Mouse (Mus musculus) olfactory bulb, adult 2 months (tissue): ENCODE results near the gene Fcnb. TPM values are rescaled to one million over a fixed set of nuclear protein-coding genes. Genes with fewer than 3 reads are reported as not detected.

Experiments used
- H3K27ac ChIP-seq: fragments of 200-500 bp; 2 replicates; pipeline ENCODE4 v1.5.1; 2012; ENCODE audit warnings: low read depth, low read length; ENCODE audit not compliant: insufficient read depth
- H3K4me1 ChIP-seq: fragments of 200-500 bp; 2 replicates; pipeline ENCODE4 v1.6.1; 2012; ENCODE audit warnings: low read length; ENCODE audit not compliant: control insufficient read depth, insufficient read depth
- H3K4me3 ChIP-seq: fragments of 200-500 bp; 2 replicates; pipeline ENCODE4 v1.5.1; 2012; ENCODE audit warnings: mild to moderate bottlenecking, low read depth, low read length, moderate library complexity; ENCODE audit not compliant: insufficient read depth
- CTCF ChIP-seq: fragments of 200-500 bp; IDR thresholded peaks from 2 replicates; pipeline ENCODE4 v1.5.1; 2012; ENCODE audit warnings: low read depth, mild to moderate bottlenecking, low read length, moderate library complexity; ENCODE audit not compliant: insufficient read depth
- POLR2A ChIP-seq: fragments of 200-500 bp; IDR thresholded peaks from 2 replicates; pipeline ENCODE4 v1.6.1; 2012; ENCODE audit warnings: mild to moderate bottlenecking, low read depth, low read length, moderate library complexity; ENCODE audit not compliant: insufficient read depth
- WGBS: fragments of 180-500 bp; shearing (Covaris S2); methylation state at CpG from one replicate; pipeline ENCODE4 v1.1.7; 2018; 5-methylcytosine and 5-hydroxymethylcytosine counted together
- polyA plus RNA-seq: library from polyadenylated mRNA; stranded (reverse); fragments of >200 nt; gene quantifications from 2 replicates; pipeline ENCODE4 v1.2.4, GENCODE M21; 2012; ENCODE audit warnings: low replicate concordance; ENCODE audit not compliant: missing spikeins, insufficient read depth, insufficient read length

The Fcnb gene
- polyA plus RNA-seq, 1 experiment: not detected

DNA sequence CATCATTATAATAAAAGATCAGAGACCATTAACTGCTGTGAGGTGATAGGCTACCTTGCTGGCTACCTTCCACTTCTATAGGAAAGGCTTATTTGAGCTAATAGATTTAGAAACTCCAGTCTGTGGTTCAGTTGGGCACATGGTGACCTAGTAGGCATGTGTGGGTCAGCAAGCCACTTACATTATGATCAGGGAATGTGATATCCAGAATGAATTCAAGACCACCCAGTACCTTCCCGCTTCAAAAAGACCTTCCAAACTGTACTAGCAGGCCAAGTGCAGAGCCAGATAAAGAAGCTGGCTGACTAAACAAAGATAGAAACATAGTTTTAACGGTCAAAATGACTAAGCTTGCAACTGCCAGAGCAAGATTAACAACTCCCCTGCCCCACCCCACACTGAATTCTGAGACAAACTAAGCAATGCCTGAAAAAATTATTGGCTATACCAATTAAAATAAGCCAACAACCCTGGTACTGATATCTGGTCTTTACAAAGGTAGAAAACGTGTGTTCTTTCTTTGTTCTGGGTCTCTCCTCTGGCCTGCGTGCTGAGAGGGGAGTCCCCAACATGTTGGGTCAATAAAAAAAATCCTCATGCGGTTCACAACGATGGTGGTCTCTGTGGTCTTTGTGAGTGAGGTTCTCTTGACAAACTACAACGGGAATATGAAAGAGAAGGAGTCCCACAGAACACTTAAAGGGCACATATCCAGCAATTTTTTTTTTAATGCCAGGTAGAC lies 20.2 kb downstream of the Fcnb start:
- Histone ChIP-seq H3K4me3 (no peak overlapping the region), H3K27ac (no peak overlapping the region), H3K4me1 (peaks cover 13% of the 10 kb centered on the region)
- TF ChIP-seq CTCF (no peak), POLR2A (no peak)
- 77% methylated on average over 7 of the region's 7 CpGs for WGBS

DNA sequence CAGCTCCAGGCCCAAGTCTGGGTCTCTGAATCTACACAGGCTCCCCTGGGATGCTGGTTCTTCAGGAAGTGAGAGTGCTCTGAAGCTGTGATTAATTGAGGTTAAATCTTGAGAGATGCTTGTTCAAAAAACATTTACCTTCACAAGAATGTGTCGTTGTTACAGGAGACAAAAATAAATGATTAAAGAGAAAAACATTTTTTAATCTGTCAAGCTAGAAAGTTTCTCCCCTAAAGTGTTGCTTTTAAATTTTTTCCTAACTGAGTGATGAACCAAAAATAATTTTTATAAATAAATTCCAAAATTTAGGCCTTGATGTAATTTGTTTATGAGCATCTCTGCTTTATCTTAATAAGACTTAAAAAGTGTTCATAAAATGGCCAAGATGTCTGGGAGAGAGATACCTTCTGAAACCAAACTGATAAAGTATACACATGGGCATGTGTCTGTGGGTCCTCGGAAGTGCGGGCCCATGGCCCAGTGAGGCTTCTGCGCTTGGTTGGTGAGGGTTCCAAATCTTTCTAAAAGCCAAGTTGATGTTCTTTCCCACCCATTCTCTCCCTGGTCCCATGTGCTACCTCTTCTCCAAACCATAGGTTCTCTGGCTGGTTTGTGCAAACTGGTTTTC lies 20.9 kb downstream of the Fcnb start:
- Histone ChIP-seq H3K27ac (no peak overlapping the region), H3K4me3 (no peak overlapping the region), H3K4me1 (peaks cover 8% of the 10 kb centered on the region)
- WGBS: 94% methylated on average over 4 of the region's 4 CpGs
- TF ChIP-seq CTCF (no peak), POLR2A (no peak)

DNA sequence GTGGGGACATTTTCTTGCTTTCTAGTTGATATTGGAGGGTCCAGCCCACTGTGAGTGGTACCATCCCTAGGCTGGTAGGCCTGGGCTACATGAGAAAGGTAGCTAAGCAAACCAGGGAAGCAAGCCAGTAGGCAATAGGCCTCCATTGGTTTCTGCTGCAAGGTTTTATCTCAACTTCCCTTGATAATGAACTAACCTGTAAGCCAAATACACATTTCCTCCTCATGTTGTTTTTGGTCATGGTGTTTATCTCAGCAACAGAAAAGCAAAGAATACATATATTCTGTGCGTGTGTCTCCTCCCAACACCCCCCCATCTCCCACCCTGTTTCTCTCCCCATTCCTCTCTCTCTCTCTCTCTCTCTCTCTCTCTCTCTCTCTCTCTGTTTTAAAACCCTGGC lies 24.8 kb downstream of the Fcnb start:
- H3K27ac ChIP-seq: no peak overlapping the region
- WGBS: 97% methylated on average over 1 of the region's 1 CpGs
- H3K4me3 ChIP-seq: no peak overlapping the region
- no peaks in the 10 kb centered on the region for H3K4me1 ChIP-seq
- TF ChIP-seq POLR2A (no peak), CTCF (no peak)

DNA sequence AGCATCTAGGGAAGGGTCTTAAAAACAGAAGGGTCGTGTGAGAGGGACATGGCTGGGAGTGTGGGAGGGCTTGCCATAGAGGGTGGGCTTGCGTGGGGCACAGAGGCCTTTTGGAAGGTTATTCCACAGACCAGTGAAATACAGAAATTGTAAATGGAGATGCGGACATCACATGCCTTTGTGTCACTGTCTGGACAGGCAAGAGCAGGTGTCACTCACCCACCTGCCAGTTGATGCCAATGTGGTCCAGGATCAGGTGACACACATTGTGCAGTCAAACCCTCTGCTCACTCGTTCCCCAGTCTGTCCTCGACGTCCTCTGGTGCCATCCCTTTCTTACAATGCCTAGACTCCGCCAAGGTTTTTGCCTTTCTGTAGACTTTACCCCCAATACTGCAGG lies 37.6 kb downstream of the Fcnb start:
- no peak overlapping the region for H3K27ac ChIP-seq
- TF ChIP-seq CTCF (no peak), POLR2A (no peak)
- no peak overlapping the region for H3K4me3 ChIP-seq
- no peaks in the 10 kb centered on the region for H3K4me1 ChIP-seq
- 86% methylated on average over 7 of the region's 7 CpGs for WGBS

DNA sequence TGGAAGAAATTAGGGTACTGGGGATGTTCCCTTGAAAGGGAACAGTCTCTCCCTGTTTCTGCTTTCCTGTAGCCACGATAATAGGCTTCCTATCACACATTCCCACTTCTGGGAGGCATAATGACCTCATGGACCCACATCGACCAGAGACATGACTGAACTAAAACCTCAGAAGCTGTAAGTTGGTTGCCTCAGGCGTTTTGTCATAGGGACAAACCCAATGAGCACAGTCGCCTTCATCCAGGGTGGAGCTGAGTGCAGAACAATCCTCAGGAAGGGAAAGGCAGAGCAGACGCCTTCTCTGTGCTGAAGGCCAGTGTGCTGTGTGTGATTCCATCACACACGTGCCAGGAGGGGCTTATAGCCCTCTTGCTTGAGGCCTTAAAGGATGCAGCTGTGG lies 38.4 kb downstream of the Fcnb start:
- H3K4me3 ChIP-seq: no peak overlapping the region
- no peaks in the 10 kb centered on the region for H3K4me1 ChIP-seq
- TF ChIP-seq POLR2A: no peak
- TF ChIP-seq CTCF: no peak
- 85% methylated on average over 6 of the region's 6 CpGs for WGBS
- H3K27ac ChIP-seq: no peak overlapping the region

DNA sequence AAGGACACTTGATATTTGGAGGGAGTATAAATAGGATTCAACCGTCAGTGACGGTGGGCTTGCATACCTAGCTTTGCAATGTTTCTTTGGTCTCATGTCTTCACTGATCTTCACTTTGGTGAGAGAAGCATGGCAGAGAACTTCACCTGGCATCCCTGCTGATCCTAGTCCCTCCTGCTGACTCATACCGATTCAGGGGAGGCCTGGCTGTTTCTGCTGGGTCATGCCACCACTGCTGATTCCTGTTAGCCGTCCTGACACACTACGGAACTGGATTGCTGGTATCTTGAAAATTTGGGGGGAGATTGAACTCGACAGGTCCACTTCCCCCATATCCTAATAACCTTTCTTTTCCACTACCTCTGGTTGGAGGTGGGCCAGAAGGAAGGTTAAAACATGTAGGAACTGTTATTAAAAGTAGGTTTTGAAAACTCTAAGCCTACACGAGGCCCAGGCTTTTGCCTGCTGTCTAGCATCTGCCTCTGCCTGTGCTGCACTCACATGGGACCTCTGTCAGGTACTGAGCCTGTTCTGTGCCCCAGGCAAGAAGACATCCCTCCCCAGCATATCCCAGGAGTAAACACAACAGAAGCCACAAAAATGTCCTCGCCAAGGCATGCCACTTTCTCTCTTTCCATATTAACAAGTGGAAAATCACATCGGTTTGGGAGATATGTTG lies 39.6 kb downstream of the Fcnb start:
- no peak overlapping the region for H3K27ac ChIP-seq
- no peak overlapping the region for H3K4me3 ChIP-seq
- TF ChIP-seq POLR2A (no peak), CTCF (no peak)
- 89% methylated on average over 9 of the region's 9 CpGs for WGBS
- H3K4me1 ChIP-seq: no peaks in the 10 kb centered on the region

DNA sequence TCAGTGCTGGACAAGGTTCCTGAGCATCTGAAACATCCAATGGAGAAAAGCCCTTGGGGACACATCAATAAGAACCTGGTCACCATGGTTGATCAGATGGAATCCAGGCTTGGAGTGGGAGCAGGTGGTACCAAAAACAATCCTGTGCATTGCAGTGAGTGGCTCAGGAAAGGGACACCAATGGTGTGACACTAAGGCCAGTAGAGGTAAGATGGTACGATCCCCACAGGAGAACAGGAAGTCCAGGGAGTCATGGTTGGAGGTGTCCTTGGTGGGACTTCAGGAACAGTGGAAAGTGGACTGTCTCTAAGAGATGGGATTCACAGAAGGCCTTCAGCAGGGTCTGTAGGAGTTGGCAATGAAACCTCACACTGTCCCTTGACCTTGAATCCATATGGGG lies 44.2 kb downstream of the Fcnb start:
- Histone ChIP-seq H3K4me1 (peaks cover 21% of the 10 kb centered on the region), H3K4me3 (no peak overlapping the region), H3K27ac (no peak overlapping the region)
- TF ChIP-seq CTCF: no peak
- TF ChIP-seq POLR2A: no peak
- WGBS: 100% methylated on average over 1 of the region's 1 CpGs

DNA sequence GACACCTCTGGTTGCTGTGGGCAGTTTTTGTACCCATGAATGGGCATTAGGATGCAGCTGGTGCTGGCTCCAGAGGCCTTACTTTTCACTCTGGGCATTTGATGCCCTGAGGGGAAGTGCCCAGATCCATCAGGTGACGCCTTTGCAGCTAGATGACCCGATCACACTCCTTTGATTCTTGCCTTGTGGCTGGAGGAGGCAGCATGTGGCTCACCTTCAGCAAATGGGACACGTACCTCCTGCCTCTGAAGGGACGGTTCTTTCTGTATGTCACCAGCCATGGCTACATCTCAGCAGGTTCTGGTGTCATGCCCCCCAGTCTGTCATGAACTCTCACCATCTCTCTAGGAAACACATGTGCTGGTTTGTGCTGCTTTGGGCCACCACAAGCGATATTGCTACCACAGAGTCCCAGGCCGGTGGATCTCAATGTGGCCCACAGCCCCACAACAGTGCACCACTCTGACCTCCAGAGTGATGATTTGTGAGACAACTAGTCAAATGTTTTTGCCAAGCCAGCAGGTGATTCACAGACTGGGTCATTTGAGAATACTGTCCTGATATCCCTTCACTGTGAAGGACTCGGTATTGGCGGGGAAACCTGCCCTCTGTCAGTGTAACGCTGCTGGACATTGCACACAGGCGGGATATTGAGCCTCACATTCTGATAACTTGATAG lies 44.9 kb downstream of the Fcnb start:
- TF ChIP-seq CTCF: no peak
- no peak for TF ChIP-seq POLR2A
- 98% methylated on average over 10 of the region's 10 CpGs for WGBS
- Histone ChIP-seq H3K4me1 (peaks cover 21% of the 10 kb centered on the region), H3K4me3 (no peak overlapping the region), H3K27ac (no peak overlapping the region)
